Mouse (Mus musculus) testis, adult 2 months (tissue): Measurements from ENCODE around the gene Nif3l1. TPM values are rescaled to one million over a fixed set of nuclear protein-coding genes. Genes with fewer than 3 reads are reported as not detected.
A peak's percentile ranks its signal among the peaks of the same experiment; 100 is the strongest.

Experiments
- H3K27ac ChIP-seq: fragments of 200-500 bp; 2 replicates; pipeline ENCODE4 v1.5.1; 2012; ENCODE audit warnings: low read depth, low read length; ENCODE audit not compliant: control insufficient read depth, insufficient read depth
- H3K27me3 ChIP-seq: fragments of 200-500 bp; 2 replicates; pipeline ENCODE4 v1.6.1; 2012; ENCODE audit warnings: mild to moderate bottlenecking, low read length, moderate library complexity; ENCODE audit not compliant: control insufficient read depth, insufficient read depth
- H3K36me3 ChIP-seq: fragments of 200-500 bp; 2 replicates; pipeline ENCODE4 v1.6.1; 2012; ENCODE audit warnings: mild to moderate bottlenecking, low read length; ENCODE audit not compliant: control insufficient read depth, insufficient read depth
- H3K4me1 ChIP-seq: fragments of 200-500 bp; 2 replicates; pipeline ENCODE4 v1.6.1; 2012; ENCODE audit warnings: low read length; ENCODE audit not compliant: control insufficient read depth, insufficient read depth
- H3K4me3 ChIP-seq: fragments of 200-500 bp; 2 replicates; pipeline ENCODE4 v1.5.1; 2012; ENCODE audit warnings: low read depth, mild to moderate bottlenecking, low read length, moderate library complexity, mixed read lengths; ENCODE audit not compliant: control insufficient read depth
- CTCF ChIP-seq: fragments of 200-500 bp; IDR thresholded peaks from 2 replicates; pipeline ENCODE4 v1.5.1; 2012; ENCODE audit warnings: low read depth, mild to moderate bottlenecking, inconsistent platforms, low read length, moderate library complexity; ENCODE audit not compliant: control insufficient read depth, insufficient read depth, insufficient replicate concordance
- POLR2A ChIP-seq: fragments of 200-500 bp; IDR thresholded peaks from 2 replicates; pipeline ENCODE4 v1.6.1; 2012; ENCODE audit warnings: low read depth, mild to moderate bottlenecking, inconsistent platforms, low read length, moderate library complexity; ENCODE audit not compliant: control insufficient read depth
- polyA plus RNA-seq: library from polyadenylated mRNA; depleted of rRNA; stranded (reverse); fragments of >200 nt; gene quantifications from 2 replicates; pipeline ENCODE4 v1.2.3, GENCODE M21; 2012

Nif3l1 gene
- polyA plus RNA-seq, 1 experiment: 8.3 TPM

GRCm38 (mm10) chr1:58408141-58408540, 36.8 kb upstream of the Nif3l1 start:
- Histone ChIP-seq H3K27me3 (no peaks in the 10 kb centered on the region), H3K27ac (no peak overlapping the region), H3K4me3 (no peak overlapping the region), H3K36me3 (peaks cover 3% of the 10 kb centered on the region), H3K4me1 (no peaks in the 10 kb centered on the region)
- TF ChIP-seq POLR2A (no peak), CTCF (no peak)

- H3K27ac ChIP-seq: no peak overlapping the region
Observed at GRCm38 (mm10) chr1:58409553-58410197, 35.3 kb upstream of the Nif3l1 start.

GRCm38 (mm10) chr1:58410198-58410588, 34.8 kb upstream of the Nif3l1 start:
- Histone ChIP-seq H3K4me3 (no peak overlapping the region), H3K4me1 (no peaks in the 10 kb centered on the region), H3K36me3 (peaks cover 2% of the 10 kb centered on the region), H3K27me3 (no peaks in the 10 kb centered on the region), H3K27ac (no peak overlapping the region)
- TF ChIP-seq CTCF: no peak
- TF ChIP-seq POLR2A: no peak

More at GRCm38 (mm10) chr1:58409553-58410197, 35.3 kb upstream of the Nif3l1 start:
- no peak for TF ChIP-seq CTCF
- TF ChIP-seq POLR2A: no peak
- Histone ChIP-seq H3K36me3 (peaks cover 2% of the 10 kb centered on the region), H3K4me1 (no peaks in the 10 kb centered on the region), H3K27me3 (no peaks in the 10 kb centered on the region), H3K4me3 (no peak overlapping the region)

- H3K27ac ChIP-seq: no peak overlapping the region
- no peaks in the 10 kb centered on the region for H3K4me1 ChIP-seq
- H3K27me3 ChIP-seq: no peaks in the 10 kb centered on the region
- no peak for TF ChIP-seq CTCF
- no peak for TF ChIP-seq POLR2A
- H3K36me3 ChIP-seq: peaks cover 2% of the 10 kb centered on the region
- H3K4me3 ChIP-seq: no peak overlapping the region
Observed at GRCm38 (mm10) chr1:58410776-58411175, 34.2 kb upstream of the Nif3l1 start.

GRCm38 (mm10) chr1:58415442-58415841, 29.5 kb upstream of the Nif3l1 start:
- H3K4me1 ChIP-seq: no peaks in the 10 kb centered on the region
- H3K4me3 ChIP-seq: no peak overlapping the region
- no peak overlapping the region for H3K27ac ChIP-seq
- no peaks in the 10 kb centered on the region for H3K27me3 ChIP-seq
- TF ChIP-seq CTCF (no peak), POLR2A (no peak)
- H3K36me3 ChIP-seq: peaks cover 3% of the 10 kb centered on the region

GRCm38 (mm10) chr1:58416048-58416447, 28.9 kb upstream of the Nif3l1 start:
- Histone ChIP-seq H3K4me1 (no peaks in the 10 kb centered on the region), H3K27ac (no peak overlapping the region), H3K4me3 (no peak overlapping the region), H3K36me3 (peaks cover 3% of the 10 kb centered on the region), H3K27me3 (no peaks in the 10 kb centered on the region)
- no peak for TF ChIP-seq CTCF
- TF ChIP-seq POLR2A: no peak

GRCm38 (mm10) chr1:58420032-58420431, 24.9 kb upstream of the Nif3l1 start:
- H3K27me3 ChIP-seq: no peaks in the 10 kb centered on the region
- TF ChIP-seq CTCF (no peak), POLR2A (no peak)
- no peak overlapping the region for H3K27ac ChIP-seq
- peaks cover 2% of the 10 kb centered on the region; the same call in 1 of the 2 replicates for H3K4me1 ChIP-seq
- peak overlapping the region; percentile 13 for H3K4me3 ChIP-seq
- peaks cover 3% of the 10 kb centered on the region for H3K36me3 ChIP-seq
